Mouse (Mus musculus): ENCODE results near the gene Msrb2. TPM values are rescaled to one million over a fixed set of nuclear protein-coding genes. Genes with fewer than 3 reads are reported as not detected.

Msrb2 gene
- polyA plus RNA-seq, 1 experiment from 2014 or later: 20.6 TPM

DNA sequence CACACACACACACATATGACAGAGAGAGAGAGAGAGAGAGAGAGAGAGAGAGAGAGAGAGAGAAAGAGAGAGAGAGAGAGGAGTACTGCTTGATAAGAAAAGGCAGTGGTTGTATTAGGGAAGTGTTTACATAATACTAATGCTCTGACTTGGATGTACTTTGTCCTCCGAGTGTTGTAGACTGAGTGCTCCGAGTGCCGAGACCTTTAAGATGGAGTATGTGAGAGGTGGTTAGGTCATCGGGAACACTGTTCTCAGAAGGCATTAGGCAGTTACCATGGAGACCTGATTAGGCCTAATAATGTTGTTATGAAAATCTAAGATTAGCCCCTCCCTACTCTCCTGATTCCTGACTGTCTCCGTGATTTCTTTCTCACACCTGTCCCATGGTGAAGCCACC lies 21.1 kb upstream of the Msrb2 start:
- H3K27me3 ChIP-seq (replicated peaks; ENCODE audit: control insufficient read depth, insufficient read depth, low read length): no peaks in the 10 kb centered on the region
- WGBS: 80% methylated on average over 5 of the region's 5 CpGs
- H3K4me1 ChIP-seq (replicated peaks; ENCODE audit: control insufficient read depth, insufficient read depth, low read length): no peaks in the 10 kb centered on the region
- ATAC-seq (replicated peaks; ENCODE audit: low FRiP score) (no peak), DNase-seq (ENCODE audit: low spot score) (no peak)
- no peak overlapping the region for H3K4me3 ChIP-seq (ENCODE audit: low read depth, low read length)
- no peak overlapping the region for H3K27ac ChIP-seq (ENCODE audit: low read depth, low read length)
- H3K9me3 ChIP-seq (ENCODE audit: control insufficient read depth, low read length): no peaks in the 10 kb centered on the region
- no peak overlapping the region for H3K4me2 ChIP-seq
- H3K36me3 ChIP-seq (ENCODE audit: control insufficient read depth, insufficient read depth, low read length): no peaks in the 10 kb centered on the region
- H3K9ac ChIP-seq (ENCODE audit: low read depth, low read length): no peak overlapping the region

DNA sequence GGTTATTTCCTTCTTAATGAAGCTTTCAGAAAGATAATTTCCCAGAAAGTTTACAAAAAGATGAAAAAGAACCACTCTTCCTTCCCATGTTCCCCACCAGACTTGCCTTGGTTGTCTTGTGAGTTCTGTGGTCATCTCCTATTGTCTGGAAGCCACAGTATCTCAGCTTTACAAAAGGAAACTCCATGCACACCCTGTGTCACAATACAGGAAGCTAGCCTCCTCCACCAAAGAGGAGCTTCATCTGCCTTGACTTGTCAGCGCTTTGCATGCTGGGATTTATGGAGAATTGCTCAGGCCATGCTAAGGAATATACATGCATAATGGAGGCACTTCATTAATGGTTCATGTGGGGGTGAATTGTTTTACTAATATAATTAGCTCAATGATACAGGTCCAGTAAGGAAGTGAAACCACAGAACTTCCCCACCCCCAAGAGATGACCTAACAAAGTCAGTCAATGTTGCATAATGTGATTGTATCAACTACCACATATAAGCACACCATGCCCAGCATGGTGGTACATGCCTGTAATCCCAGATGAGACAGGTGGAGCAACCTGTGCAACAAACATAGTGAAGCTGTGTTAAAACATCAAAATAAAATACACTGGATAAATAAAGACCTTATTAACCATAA lies 19.5 kb upstream of the Msrb2 start:
- Histone ChIP-seq H3K27me3 (replicated peaks; ENCODE audit: control insufficient read depth, insufficient read depth, low read length) (no peaks in the 10 kb centered on the region), H3K9me3 (ENCODE audit: control insufficient read depth, low read length) (no peaks in the 10 kb centered on the region), H3K36me3 (ENCODE audit: control insufficient read depth, insufficient read depth, low read length) (no peaks in the 10 kb centered on the region), H3K4me2 (no peak overlapping the region), H3K27ac (ENCODE audit: low read depth, low read length) (no peak overlapping the region), H3K4me3 (ENCODE audit: low read depth, low read length) (no peak overlapping the region), H3K9ac (ENCODE audit: low read depth, low read length) (no peak overlapping the region), H3K4me1 (replicated peaks; ENCODE audit: control insufficient read depth, insufficient read depth, low read length) (no peaks in the 10 kb centered on the region)
- DNase-seq (ENCODE audit: low spot score) (no peak), ATAC-seq (replicated peaks; ENCODE audit: low FRiP score) (no peak)
- WGBS: 79% methylated on average over 1 of the region's 1 CpGs

DNA sequence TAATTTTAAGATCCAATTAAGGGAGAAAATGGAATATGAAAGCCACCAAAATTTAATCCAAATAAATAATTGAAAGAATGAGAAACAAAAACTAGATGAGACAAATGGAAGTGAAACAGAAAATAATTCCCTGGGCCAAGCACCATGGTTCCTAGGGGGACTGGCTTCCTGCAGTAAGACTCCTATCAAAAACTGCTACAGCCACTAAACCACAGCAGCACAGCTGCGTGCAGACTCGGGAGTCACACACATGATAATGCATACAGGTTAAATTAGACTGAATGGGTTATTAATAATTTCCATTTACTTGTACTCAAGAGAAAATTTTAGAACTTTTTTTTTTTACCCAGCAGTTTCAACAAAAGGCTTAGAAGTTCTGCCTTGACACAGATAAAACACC lies 18.1 kb upstream of the Msrb2 start:
- no peak overlapping the region for H3K27ac ChIP-seq (ENCODE audit: low read depth, low read length)
- WGBS: 85% methylated on average over 2 of the region's 2 CpGs
- no peak overlapping the region for H3K4me3 ChIP-seq (ENCODE audit: low read depth, low read length)
- H3K4me1 ChIP-seq (replicated peaks; ENCODE audit: control insufficient read depth, insufficient read depth, low read length): no peaks in the 10 kb centered on the region
- DNase-seq (ENCODE audit: low spot score): no peak
- H3K9ac ChIP-seq (ENCODE audit: low read depth, low read length): no peak overlapping the region
- no peak overlapping the region for H3K4me2 ChIP-seq
- no peaks in the 10 kb centered on the region for H3K9me3 ChIP-seq (ENCODE audit: control insufficient read depth, low read length)
- no peak for ATAC-seq (replicated peaks; ENCODE audit: low FRiP score)
- H3K36me3 ChIP-seq (ENCODE audit: control insufficient read depth, insufficient read depth, low read length): no peaks in the 10 kb centered on the region
- no peaks in the 10 kb centered on the region for H3K27me3 ChIP-seq (replicated peaks; ENCODE audit: control insufficient read depth, insufficient read depth, low read length)

DNA sequence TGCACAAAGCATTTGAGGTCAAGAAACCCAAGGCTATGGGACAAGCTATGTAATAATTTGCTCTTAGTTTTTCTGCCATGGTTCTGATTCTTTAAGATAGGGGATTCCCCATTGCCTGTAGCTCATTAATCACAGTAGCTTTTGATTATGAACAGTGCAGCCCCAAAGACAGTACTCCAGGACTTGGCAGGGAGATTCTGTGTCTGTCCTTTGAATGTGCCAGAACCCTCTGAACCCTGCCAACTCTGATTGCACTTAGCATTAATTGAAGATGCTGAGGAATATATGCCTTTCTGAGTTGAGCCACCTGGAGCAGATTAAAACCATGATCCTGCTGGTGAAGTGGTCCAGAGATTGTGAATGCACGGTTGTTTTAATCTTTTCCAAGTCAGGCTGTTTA lies 8.4 kb upstream of the Msrb2 start:
- Histone ChIP-seq H3K4me2 (no peak overlapping the region), H3K9me3 (ENCODE audit: control insufficient read depth, low read length) (no peaks in the 10 kb centered on the region), H3K27me3 (replicated peaks; ENCODE audit: control insufficient read depth, insufficient read depth, low read length) (no peaks in the 10 kb centered on the region), H3K4me3 (ENCODE audit: low read depth, low read length) (no peak overlapping the region), H3K4me1 (replicated peaks; ENCODE audit: control insufficient read depth, insufficient read depth, low read length) (no peaks in the 10 kb centered on the region), H3K36me3 (ENCODE audit: control insufficient read depth, insufficient read depth, low read length) (no peaks in the 10 kb centered on the region), H3K27ac (ENCODE audit: low read depth, low read length) (no peak overlapping the region), H3K9ac (ENCODE audit: low read depth, low read length) (no peak overlapping the region)
- WGBS: 73% methylated on average over 1 of the region's 1 CpGs
- DNase-seq (ENCODE audit: low spot score) (no peak), ATAC-seq (replicated peaks; ENCODE audit: low FRiP score) (no peak)

DNA sequence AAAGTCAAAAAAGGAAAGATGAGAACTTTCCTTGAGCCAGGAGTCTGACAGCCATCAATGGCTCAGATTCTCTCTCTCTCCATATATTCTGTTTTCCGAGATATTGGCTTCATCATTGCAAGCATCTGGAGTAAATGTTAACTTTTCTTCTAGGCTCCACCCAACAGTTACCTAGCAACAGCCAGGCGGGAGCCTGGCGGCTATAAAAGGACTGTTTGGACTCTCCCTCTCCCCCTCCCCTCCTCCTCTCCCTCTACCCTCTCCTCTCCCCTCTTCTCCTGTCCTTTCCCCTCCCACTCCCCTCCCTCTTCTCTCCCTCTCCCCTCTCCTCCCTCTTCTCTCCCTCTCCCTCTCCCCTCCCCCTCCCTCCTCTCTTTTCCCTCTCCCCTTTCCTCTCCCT lies 4.8 kb upstream of the Msrb2 start:
- Histone ChIP-seq H3K27me3 (replicated peaks; ENCODE audit: control insufficient read depth, insufficient read depth, low read length) (no peaks in the 10 kb centered on the region), H3K36me3 (ENCODE audit: control insufficient read depth, insufficient read depth, low read length) (no peaks in the 10 kb centered on the region), H3K9me3 (ENCODE audit: control insufficient read depth, low read length) (no peaks in the 10 kb centered on the region), H3K4me2 (no peak overlapping the region), H3K9ac (ENCODE audit: low read depth, low read length) (no peak overlapping the region), H3K4me1 (replicated peaks; ENCODE audit: control insufficient read depth, insufficient read depth, low read length) (no peaks in the 10 kb centered on the region), H3K4me3 (ENCODE audit: low read depth, low read length) (no peak overlapping the region), H3K27ac (ENCODE audit: low read depth, low read length) (no peak overlapping the region)
- ATAC-seq (replicated peaks; ENCODE audit: low FRiP score) (no peak), DNase-seq (ENCODE audit: low spot score) (no peak)
- WGBS: 33% methylated on average over 3 of the region's 3 CpGs

DNA sequence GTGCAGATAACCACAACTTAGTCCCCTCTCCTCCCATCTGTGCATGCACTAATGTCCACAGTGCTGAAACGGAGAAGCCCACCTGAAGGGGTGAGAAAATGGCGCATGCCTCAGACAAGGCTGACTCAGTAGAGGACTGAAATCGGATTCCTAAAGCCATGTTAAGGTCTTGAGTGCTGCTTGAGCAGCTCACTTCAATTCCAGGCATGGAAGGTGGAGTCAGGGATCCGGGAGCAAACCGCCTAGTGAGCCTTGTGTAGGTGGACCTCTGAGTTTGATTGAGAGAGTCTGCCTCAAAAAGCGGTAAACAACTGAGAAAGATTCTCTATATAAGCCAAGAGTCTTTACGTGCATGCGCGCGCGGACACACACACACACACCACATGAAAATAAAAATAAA lies 4.1 kb upstream of the Msrb2 start:
- no peaks in the 10 kb centered on the region for H3K9me3 ChIP-seq (ENCODE audit: control insufficient read depth, low read length)
- WGBS: 78% methylated on average over 11 of the region's 11 CpGs
- no peak overlapping the region for H3K4me3 ChIP-seq (ENCODE audit: low read depth, low read length)
- no peak overlapping the region for H3K9ac ChIP-seq (ENCODE audit: low read depth, low read length)
- H3K27ac ChIP-seq (ENCODE audit: low read depth, low read length): no peak overlapping the region
- H3K27me3 ChIP-seq (replicated peaks; ENCODE audit: control insufficient read depth, insufficient read depth, low read length): no peaks in the 10 kb centered on the region
- no peak overlapping the region for H3K4me2 ChIP-seq
- ATAC-seq (replicated peaks; ENCODE audit: low FRiP score): no peak
- no peaks in the 10 kb centered on the region for H3K36me3 ChIP-seq (ENCODE audit: control insufficient read depth, insufficient read depth, low read length)
- H3K4me1 ChIP-seq (replicated peaks; ENCODE audit: control insufficient read depth, insufficient read depth, low read length): no peaks in the 10 kb centered on the region
- DNase-seq (ENCODE audit: low spot score): no peak

DNA sequence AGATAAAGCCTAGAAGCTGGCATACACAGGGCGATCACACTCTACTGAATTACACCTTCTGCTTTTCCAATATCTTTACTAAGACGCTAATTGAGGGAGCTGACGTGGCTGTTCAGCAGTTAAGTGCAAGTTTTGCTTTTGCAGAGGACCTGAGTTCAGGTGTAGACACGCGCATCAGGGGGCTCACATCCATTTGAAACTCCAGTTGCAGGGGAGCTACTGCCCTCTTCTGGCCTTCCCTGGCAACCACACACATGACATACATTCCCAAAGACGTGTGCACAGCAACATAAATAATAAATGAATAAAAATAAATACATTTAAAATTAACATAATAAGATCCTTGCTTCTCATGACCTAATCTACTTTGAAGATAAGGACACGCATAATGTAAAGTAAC lies 2.5 kb downstream of the Msrb2 start:
- no peak overlapping the region for H3K4me2 ChIP-seq
- no peaks in the 10 kb centered on the region for H3K27me3 ChIP-seq (replicated peaks; ENCODE audit: control insufficient read depth, insufficient read depth, low read length)
- no peak overlapping the region for H3K9ac ChIP-seq (ENCODE audit: low read depth, low read length)
- H3K4me1 ChIP-seq (replicated peaks; ENCODE audit: control insufficient read depth, insufficient read depth, low read length): no peaks in the 10 kb centered on the region
- no peak overlapping the region for H3K27ac ChIP-seq (ENCODE audit: low read depth, low read length)
- H3K9me3 ChIP-seq (ENCODE audit: control insufficient read depth, low read length): no peaks in the 10 kb centered on the region
- H3K4me3 ChIP-seq (ENCODE audit: low read depth, low read length): no peak overlapping the region
- 78% methylated on average over 7 of the region's 7 CpGs for WGBS
- DNase-seq (ENCODE audit: low spot score): no peak
- ATAC-seq (replicated peaks; ENCODE audit: low FRiP score): no peak
- H3K36me3 ChIP-seq (ENCODE audit: control insufficient read depth, insufficient read depth, low read length): no peaks in the 10 kb centered on the region

DNA sequence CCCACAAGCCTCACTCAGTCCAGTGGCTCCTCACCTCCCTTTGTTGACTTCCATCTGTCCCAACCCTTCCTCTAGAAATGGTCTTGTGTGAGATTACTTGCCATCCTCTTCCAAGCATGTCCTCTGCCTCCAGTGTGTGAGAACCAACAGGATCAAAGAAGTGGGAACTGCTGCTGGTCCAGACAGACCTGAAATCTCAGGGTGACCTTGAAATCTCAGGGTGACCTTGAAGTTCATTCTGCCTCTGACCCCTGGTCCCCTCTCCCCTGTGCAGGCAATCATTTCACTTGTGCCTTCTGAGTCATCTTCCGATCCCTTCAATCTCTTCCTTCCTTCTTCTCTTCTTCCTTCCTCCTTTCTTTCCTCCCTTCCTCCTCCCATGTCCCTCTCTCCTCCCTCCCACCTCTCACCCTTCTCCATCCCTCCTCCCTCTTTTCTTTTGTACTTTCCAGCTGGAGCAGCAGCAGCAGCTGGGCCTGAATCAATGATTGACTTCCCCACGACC lies 9.3 kb downstream of the Msrb2 start:
- peaks cover 2% of the 10 kb centered on the region; the same call in 1 of the 2 replicates for H3K36me3 ChIP-seq (ENCODE audit: control insufficient read depth, insufficient read depth, low read length)
- no peaks in the 10 kb centered on the region for H3K27me3 ChIP-seq (replicated peaks; ENCODE audit: control insufficient read depth, insufficient read depth, low read length)
- H3K4me1 ChIP-seq (replicated peaks; ENCODE audit: control insufficient read depth, insufficient read depth, low read length): no peaks in the 10 kb centered on the region
- ATAC-seq (replicated peaks; ENCODE audit: low FRiP score) (no peak), DNase-seq (ENCODE audit: low spot score) (no peak)
- H3K9ac ChIP-seq (ENCODE audit: low read depth, low read length): no peak overlapping the region
- 70% methylated on average over 2 of the region's 2 CpGs for WGBS
- H3K4me2 ChIP-seq: no peak overlapping the region
- H3K9me3 ChIP-seq (ENCODE audit: control insufficient read depth, low read length): no peaks in the 10 kb centered on the region
- H3K4me3 ChIP-seq (ENCODE audit: low read depth, low read length): no peak overlapping the region
- H3K27ac ChIP-seq (ENCODE audit: low read depth, low read length): no peak overlapping the region

DNA sequence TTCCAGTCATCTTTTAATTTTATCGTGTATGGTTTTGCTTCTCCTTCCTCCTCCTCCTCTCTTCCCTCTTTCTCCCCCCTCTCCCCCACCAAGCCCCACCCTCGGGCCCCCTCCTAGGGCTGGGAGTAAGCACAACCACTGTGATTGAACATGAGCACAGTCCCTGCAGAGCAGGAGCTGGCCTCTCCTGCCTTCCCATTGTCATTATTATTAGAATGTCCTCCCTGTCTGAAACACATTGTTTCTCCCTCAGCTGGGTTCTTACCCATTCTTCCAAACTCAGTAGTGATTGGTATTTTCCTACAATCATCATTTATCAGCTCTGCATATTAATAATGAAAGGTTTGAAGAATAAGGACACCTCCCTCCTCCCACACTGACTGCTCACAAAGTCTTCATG lies 9.7 kb downstream of the Msrb2 start:
- Histone ChIP-seq H3K4me2 (no peak overlapping the region), H3K4me1 (replicated peaks; ENCODE audit: control insufficient read depth, insufficient read depth, low read length) (no peaks in the 10 kb centered on the region), H3K36me3 (ENCODE audit: control insufficient read depth, insufficient read depth, low read length) (peaks cover 2% of the 10 kb centered on the region; the same call in 1 of the 2 replicates), H3K27ac (ENCODE audit: low read depth, low read length) (no peak overlapping the region), H3K9ac (ENCODE audit: low read depth, low read length) (no peak overlapping the region), H3K9me3 (ENCODE audit: control insufficient read depth, low read length) (no peaks in the 10 kb centered on the region), H3K27me3 (replicated peaks; ENCODE audit: control insufficient read depth, insufficient read depth, low read length) (no peaks in the 10 kb centered on the region), H3K4me3 (ENCODE audit: low read depth, low read length) (no peak overlapping the region)
- ATAC-seq (replicated peaks; ENCODE audit: low FRiP score) (no peak), DNase-seq (ENCODE audit: low spot score) (no peak)
- WGBS: 49% methylated on average over 2 of the region's 2 CpGs
